ENCODE assay signal across 8 mouse cellular contexts in the genomic region with DNA sequence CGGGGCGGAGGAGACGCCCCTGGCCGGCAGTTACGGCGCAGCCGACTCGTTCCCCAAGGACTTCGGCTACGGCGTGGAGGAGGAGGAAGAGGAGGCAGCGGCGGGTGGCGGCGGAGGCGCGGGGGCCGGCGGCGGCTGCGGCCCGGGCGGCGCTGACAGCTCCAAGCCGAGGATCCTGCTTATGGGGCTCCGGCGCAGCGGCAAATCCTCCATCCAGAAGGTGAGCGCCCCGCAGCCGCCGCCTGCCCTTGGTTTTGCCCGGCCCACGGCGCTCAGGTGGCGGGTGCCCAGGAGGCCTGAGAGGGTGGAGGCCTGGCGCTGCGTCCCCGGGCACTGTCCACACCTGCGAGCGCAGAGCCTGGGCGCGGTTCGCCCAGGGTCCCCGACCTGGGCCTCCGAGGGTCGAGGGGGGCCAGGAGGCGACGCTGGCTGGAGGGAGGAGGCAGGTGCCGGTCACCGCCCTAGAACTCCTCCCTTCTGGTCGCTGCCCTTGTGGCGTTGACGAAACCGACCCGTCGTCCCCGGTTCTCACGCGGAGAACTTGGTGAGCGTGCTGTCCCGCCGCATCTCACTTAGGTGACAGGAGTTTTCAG. TPM values are rescaled to one million over a fixed set of nuclear protein-coding genes. Genes with fewer than 3 reads are reported as not detected.
DNase-seq lines count a peak whose midpoint lies in the region; ATAC-seq and TF ChIP-seq lines count a peak whose summit lies in the region.

TSS of gene 4930535I16Rik (minus strand) at position 475 of the 593 bp plus-strand sequence.

- H3K9ac ChIP-seq in kidney, embryonic 16.5 days (replicated peaks; ENCODE audit: low read length): peak within 1 kb of the TSS; percentile 94
- H3K9ac ChIP-seq in stomach, embryonic 16.5 days (ENCODE audit: low read length): peak within 1 kb of the TSS; percentile 97

- TF ChIP-seq CTCF in testis, adult 2 months (IDR thresholded peaks at IDR 0.05; ENCODE audit: control insufficient read depth, insufficient read depth, insufficient replicate concordance, low read depth, low read length): no peak
- no peak for TF ChIP-seq CTCF in bone marrow macrophage, adult 2 months (IDR thresholded peaks at IDR 0.05; ENCODE audit: low read depth, low read length)

- H3K27ac ChIP-seq in testis, adult 2 months (ENCODE audit: control insufficient read depth, insufficient read depth, low read depth, low read length): peak within 1 kb of the TSS; percentile 98
- H3K27ac ChIP-seq in bone marrow macrophage, adult 2 months (ENCODE audit: insufficient read depth, low read depth, low read length): peak within 1 kb of the TSS; percentile 85
- peak within 1 kb of the TSS; percentile 85 for H3K27ac ChIP-seq in kidney, embryonic 16.5 days (ENCODE audit: low read length)
- H3K27ac ChIP-seq in stomach, embryonic 16.5 days (ENCODE audit: low read length): peak within 1 kb of the TSS; percentile 90

- intact Hi-C loops in left cerebral cortex, postnatal 14 days (cut with DNase I): no loop called here

- no peaks in the 10 kb centered on the region for H3K9me3 ChIP-seq in kidney, embryonic 16.5 days (ENCODE audit: low read length)
- H3K9me3 ChIP-seq in stomach, embryonic 16.5 days (replicated peaks; ENCODE audit: control insufficient read depth, low read length): no peaks in the 10 kb centered on the region

- H3K4me2 ChIP-seq in kidney, embryonic 16.5 days (replicated peaks; ENCODE audit: low read depth, low read length): peak within 1 kb of the TSS; percentile 70
- H3K4me2 ChIP-seq in stomach, embryonic 16.5 days (ENCODE audit: low read depth, low read length): peak within 1 kb of the TSS; percentile 76

- H3K36me3 ChIP-seq in testis, adult 2 months (ENCODE audit: control insufficient read depth, insufficient read depth, low read length): no peaks in the 10 kb centered on the region; the same call in 1 of the 2 replicates
- peaks cover 17% of the 10 kb centered on the region for H3K36me3 ChIP-seq in kidney, embryonic 16.5 days (ENCODE audit: insufficient read depth, low read length)
- H3K36me3 ChIP-seq in stomach, embryonic 16.5 days (ENCODE audit: control insufficient read depth, insufficient read depth, low read length): 0 out of 2 replicates have a peak, but pooled peaks cover 6% of the 10 kb centered on the region

- peak; percentile 72 for ATAC-seq in kidney, embryonic 16.5 days (ENCODE audit: low FRiP score, low TSS enrichment)
- ATAC-seq in stomach, embryonic 16.5 days (ENCODE audit: insufficient read depth, low FRiP score): peak; percentile 58; the same call in 1 of the 2 replicates

- peak within 1 kb of the TSS; percentile 99 for H3K4me3 ChIP-seq in testis, adult 2 months (ENCODE audit: control insufficient read depth, low read depth, low read length)
- H3K4me3 ChIP-seq in bone marrow macrophage, adult 2 months (ENCODE audit: insufficient read depth, low read length): peak within 1 kb of the TSS; percentile 93
- peak within 1 kb of the TSS; percentile 98 for H3K4me3 ChIP-seq in kidney, embryonic 16.5 days (ENCODE audit: low read length)
- H3K4me3 ChIP-seq in stomach, embryonic 16.5 days (replicated peaks; ENCODE audit: low read length): peak within 1 kb of the TSS; percentile 99

- no peak for DNase-seq in testis, postnatal 14 days (ENCODE audit: low spot score)
- peak; percentile 40 for DNase-seq in gastrocnemius, postnatal 10 days
- DNase-seq in lung, postnatal 25 days (ENCODE audit: low spot score): peak; percentile 17
- DNase-seq in left cerebral cortex, postnatal 14 days (ENCODE audit: low spot score in 2 of 2): no peak

- TF ChIP-seq POLR2A in testis, adult 2 months (IDR thresholded peaks at IDR 0.05; ENCODE audit: control insufficient read depth, low read depth, low read length): no peak; the same call in 1 of the 2 replicates
- 0 out of 2 replicates have a peak, but pooled peaks have one; percentile 53 for TF ChIP-seq POLR2A in bone marrow macrophage, adult 2 months (IDR thresholded peaks at IDR 0.05; ENCODE audit: borderline replicate concordance, low read depth, low read length)

- WGBS in kidney, embryonic 16.5 days: under 1% methylated on average over 63 of the region's 63 CpGs
- WGBS in stomach, embryonic 16.5 days: under 1% methylated on average over 57 of the region's 63 CpGs

- H3K4me1 ChIP-seq in testis, adult 2 months (ENCODE audit: control insufficient read depth, insufficient read depth, low read length): peaks cover 6% of the 10 kb centered on the region
- H3K4me1 ChIP-seq in bone marrow macrophage, adult 2 months (ENCODE audit: control insufficient read depth, insufficient read depth, low read length): peaks cover 33% of the 10 kb centered on the region
- H3K4me1 ChIP-seq in kidney, embryonic 16.5 days (ENCODE audit: insufficient read depth, low read length): peaks cover 22% of the 10 kb centered on the region
- H3K4me1 ChIP-seq in stomach, embryonic 16.5 days (ENCODE audit: control insufficient read depth, insufficient read depth, low read length): peaks cover 16% of the 10 kb centered on the region

- H3K27me3 ChIP-seq in testis, adult 2 months (ENCODE audit: control insufficient read depth, insufficient read depth, low read length): no peaks in the 10 kb centered on the region
- H3K27me3 ChIP-seq in kidney, embryonic 16.5 days (ENCODE audit: insufficient read depth, low read length): no peaks in the 10 kb centered on the region
- H3K27me3 ChIP-seq in stomach, embryonic 16.5 days (ENCODE audit: control insufficient read depth, insufficient read depth, low read length): no peaks in the 10 kb centered on the region

RNA-seq across cellular contexts. Expression of gene 4930535I16Rik, which starts in this region (rescaled TPM):
- polyA plus RNA-seq in testis, adult 2 months (2012; rRNA removed): 0.70 and 0.88 TPM in 2 replicates
- polyA plus RNA-seq in bone marrow macrophage, adult 2 months (2012; ENCODE audit: insufficient read depth, insufficient read length, missing spikeins): not detected in 2 replicates
- not detected for total RNA-seq in gastrocnemius, postnatal 10 days (2021)
- not detected in 2 replicates for polyA plus RNA-seq in kidney, embryonic 16.5 days (2015; fragmentation: Nextera tagmentation; extraction: Ambion mirVana)
- polyA plus RNA-seq in stomach, embryonic 16.5 days (2015; fragmentation: Nextera tagmentation; extraction: Ambion mirVana): not detected in 2 replicates
- total RNA-seq in left cerebral cortex, postnatal 14 days (2021): not detected

Comparison
In these comparisons a context has a peak if more than half of its experiments do, and no peak if none do; other contexts are left out.
1. Peak in DNase-seq in gastrocnemius, postnatal 10 days; RNA of the gene not detected or under 1 TPM.
2. Peak in ATAC-seq, H3K4me3 ChIP-seq, H3K27ac ChIP-seq, H3K9ac ChIP-seq and H3K4me2 ChIP-seq in kidney, embryonic 16.5 days; RNA of the gene not detected or under 1 TPM.
3. Peak in ATAC-seq, H3K4me3 ChIP-seq, H3K27ac ChIP-seq, H3K9ac ChIP-seq and H3K4me2 ChIP-seq in stomach, embryonic 16.5 days; RNA of the gene not detected or under 1 TPM.